ENCODE assay signal across 10 mouse cellular contexts in genomic region chr4:155279054-155279453, GRCm38 (mm10). TPM values are rescaled to one million over a fixed set of nuclear protein-coding genes. Genes with fewer than 3 reads are reported as not detected.
DNase-seq lines count a peak whose midpoint lies in the region; ATAC-seq and TF ChIP-seq lines count a peak whose summit lies in the region.
"Had no signal": no experiment of that assay in that cellular context is flagged by ENCODE, and none has a peak within 500 bp of the region (broad histone marks: within the 10 kb centered on the region; RNA-seq: fewer than 3 reads in every experiment).

No protein-coding gene starts in this region.

- TF ChIP-seq CTCF in small intestine, adult 2 months (IDR thresholded peaks at IDR 0.05; ENCODE audit: extremely low read depth, insufficient read length, insufficient replicate concordance, low read depth, low read length) = peak; percentile 18; the same call in 1 of the 2 replicates

- 0 out of 2 replicates have a peak overlapping the region, but pooled peaks have one; percentile 26 for H3K27ac ChIP-seq in heart, embryonic 12.5 days (ENCODE audit: poor library complexity, severe bottlenecking)
- H3K27ac ChIP-seq in midbrain, embryonic 13.5 days = 0 out of 2 replicates have a peak overlapping the region, but pooled peaks have one; percentile 16
- no peak overlapping the region for H3K27ac ChIP-seq in midbrain, embryonic 16.5 days (ENCODE audit: low read length)
- H3K27ac ChIP-seq in small intestine, adult 2 months (ENCODE audit: insufficient read depth, low read depth, low read length) = no peak overlapping the region

- H3K4me3 ChIP-seq in heart, embryonic 12.5 days = no peak overlapping the region
- no peak overlapping the region for H3K4me3 ChIP-seq in midbrain, embryonic 13.5 days (replicated peaks)
- H3K4me3 ChIP-seq in midbrain, embryonic 16.5 days (ENCODE audit: low read depth, low read length) = no peak overlapping the region
- no peak overlapping the region for H3K4me3 ChIP-seq in small intestine, adult 2 months (ENCODE audit: low read depth, low read length)
- H3K4me3 ChIP-seq: megakaryocyte, embryonic 14.5 days had no signal

- WGBS in heart, embryonic 12.5 days = 78% methylated on average over 8 of the region's 8 CpGs
- WGBS in midbrain, embryonic 13.5 days = 86% methylated on average over 8 of the region's 8 CpGs
- 87% methylated on average over 8 of the region's 8 CpGs for WGBS in midbrain, embryonic 16.5 days
- WGBS in small intestine, adult 2 months = 94% methylated on average over 8 of the region's 8 CpGs

- intact Hi-C loops in heart, postnatal 14 days (cut with DNase I) = no loop called here

- no peaks in the 10 kb centered on the region for H3K27me3 ChIP-seq in heart, embryonic 12.5 days (replicated peaks)
- no peaks in the 10 kb centered on the region for H3K27me3 ChIP-seq in midbrain, embryonic 13.5 days
- H3K27me3 ChIP-seq in midbrain, embryonic 16.5 days (ENCODE audit: control insufficient read depth, insufficient read depth, low read depth, low read length) = no peaks in the 10 kb centered on the region
- no peaks in the 10 kb centered on the region for H3K27me3 ChIP-seq in small intestine, adult 2 months (ENCODE audit: control insufficient read depth, insufficient read depth, low read length)

- H3K9ac ChIP-seq in heart, embryonic 12.5 days = no peak overlapping the region
- H3K9ac ChIP-seq in midbrain, embryonic 13.5 days (replicated peaks) = no peak overlapping the region
- H3K9ac ChIP-seq in midbrain, embryonic 16.5 days (ENCODE audit: low read depth, low read length) = no peak overlapping the region

- no peak for DNase-seq in heart, postnatal 14 days
- DNase-seq in embryo, embryonic 10.5 days (ENCODE audit: low spot score) = peak; percentile 49
- no peak for DNase-seq in testis, postnatal 14 days (ENCODE audit: low spot score)
- DNase-seq in heart, adult 9 months (ENCODE audit: low spot score in 2 of 2) = no peak

- H3K4me1 ChIP-seq in heart, embryonic 12.5 days (replicated peaks) = peaks cover 49% of the 10 kb centered on the region
- H3K4me1 ChIP-seq in midbrain, embryonic 13.5 days (replicated peaks) = peaks cover 36% of the 10 kb centered on the region
- peaks cover 9% of the 10 kb centered on the region; the same call in 1 of the 2 replicates for H3K4me1 ChIP-seq in midbrain, embryonic 16.5 days (ENCODE audit: control insufficient read depth, insufficient read depth, low read length)
- peaks cover 17% of the 10 kb centered on the region for H3K4me1 ChIP-seq in small intestine, adult 2 months (ENCODE audit: control insufficient read depth, insufficient read depth, insufficient read length, low read length)

- ATAC-seq in heart, embryonic 12.5 days (ENCODE audit: insufficient number of reproducible peaks, low FRiP score) = no peak
- ATAC-seq in midbrain, embryonic 13.5 days = no peak
- no peak for ATAC-seq in midbrain, embryonic 16.5 days
- ATAC-seq: inflammation-experienced regulatory T-cells, adult 6 months had no signal

- TF ChIP-seq POLR2A in small intestine, adult 2 months (IDR thresholded peaks at IDR 0.05; ENCODE audit: low read depth, low read length) = no peak

- no peaks in the 10 kb centered on the region for H3K9me3 ChIP-seq in heart, embryonic 12.5 days (replicated peaks)
- no peaks in the 10 kb centered on the region for H3K9me3 ChIP-seq in midbrain, embryonic 13.5 days
- H3K9me3 ChIP-seq in midbrain, embryonic 16.5 days (replicated peaks; ENCODE audit: control insufficient read depth, low read length, poor library complexity, severe bottlenecking) = no peaks in the 10 kb centered on the region
- H3K9me3 ChIP-seq: megakaryocyte, embryonic 14.5 days had no signal

- H3K4me2 ChIP-seq in heart, embryonic 12.5 days = no peak overlapping the region
- H3K4me2 ChIP-seq in midbrain, embryonic 13.5 days (replicated peaks) = no peak overlapping the region
- H3K4me2 ChIP-seq in midbrain, embryonic 16.5 days (ENCODE audit: low read length) = no peak overlapping the region

- H3K36me3 ChIP-seq in heart, embryonic 12.5 days = no peaks in the 10 kb centered on the region
- peaks cover 3% of the 10 kb centered on the region; the same call in 1 of the 2 replicates for H3K36me3 ChIP-seq in midbrain, embryonic 13.5 days
- peaks cover 2% of the 10 kb centered on the region for H3K36me3 ChIP-seq in midbrain, embryonic 16.5 days (ENCODE audit: control insufficient read depth, insufficient read depth, low read length)
- H3K36me3 ChIP-seq in small intestine, adult 2 months (ENCODE audit: control insufficient read depth, insufficient read depth, low read length) = peaks cover 4% of the 10 kb centered on the region

RNA-seq across cellular contexts. Expression of gene Faap20, which starts 29.5 kb away (rescaled TPM):
- polyA plus RNA-seq in heart, embryonic 12.5 days (2016; fragmentation: Nextera tagmentation; extraction: Ambion mirVana) = 61.0 and 65.1 TPM in 2 replicates
- 10 to 100 TPM; 19.0 to 19.6 TPM for total RNA-seq in heart, postnatal 14 days (2021)
- 91.2 and 92.7 TPM in 2 replicates for polyA plus RNA-seq in midbrain, embryonic 13.5 days (2015; fragmentation: Nextera tagmentation; extraction: Ambion mirVana)
- 69.8 and 70.1 TPM in 2 replicates for polyA plus RNA-seq in midbrain, embryonic 16.5 days (2015; fragmentation: Nextera tagmentation; extraction: Ambion mirVana)
- polyA plus RNA-seq in small intestine, adult 2 months (2012; rRNA removed) = 22.5 and 52.0 TPM in 2 replicates

RNA-seq across cellular contexts. Expression of gene Ski, which starts 56.7 kb away (rescaled TPM):
- polyA plus RNA-seq in heart, embryonic 12.5 days (2016; fragmentation: Nextera tagmentation; extraction: Ambion mirVana) = 11.9 and 14.0 TPM in 2 replicates
- 10 to 100 TPM; 65.0 to 65.3 TPM for total RNA-seq in heart, postnatal 14 days (2021)
- 9.3 and 9.9 TPM in 2 replicates for polyA plus RNA-seq in midbrain, embryonic 13.5 days (2015; fragmentation: Nextera tagmentation; extraction: Ambion mirVana)
- polyA plus RNA-seq in midbrain, embryonic 16.5 days (2015; fragmentation: Nextera tagmentation; extraction: Ambion mirVana) = 9.6 and 10.1 TPM in 2 replicates
- 27.8 and 48.0 TPM in 2 replicates for polyA plus RNA-seq in small intestine, adult 2 months (2012; rRNA removed)

Comparison
In these comparisons a context has a peak if more than half of its experiments do, and no peak if none do; other contexts are left out.
1. H3K27ac ChIP-seq: peak in heart, embryonic 12.5 days (single experiment) and midbrain, embryonic 13.5 days (single experiment); none in midbrain, embryonic 16.5 days (single experiment) and small intestine, adult 2 months (single experiment).